Mouse (Mus musculus) megakaryocyte, embryonic 14.5 days (primary cell): ENCODE results near the gene Sema3f.

Source experiments
- FLI1 ChIP-seq: IDR thresholded peaks from 2 replicates; pipeline ENCODE4 v1.6.1; 2012; ENCODE audit warnings: low read length, inconsistent platforms, mixed read lengths
- GATA1 ChIP-seq: IDR thresholded peaks from 3 replicates; pipeline ENCODE4 v1.6.1; 2012; ENCODE audit warnings: mixed read lengths, low read length, inconsistent platforms, borderline replicate concordance

- TF ChIP-seq GATA1 (no peak), FLI1 (no peak; the same call in 1 of the 2 replicates)
Observed at GRCm38 (mm10) chr9:107644495-107645152, 65.7 kb downstream of the Sema3f start.
